Mouse (Mus musculus) megakaryocyte, embryonic 14.5 days (primary cell): ENCODE data around the gene Nell1.

ENCODE experiments used
- FLI1 ChIP-seq: IDR thresholded peaks from 2 replicates; pipeline ENCODE4 v1.6.1; 2012; ENCODE audit warnings: low read length, inconsistent platforms, mixed read lengths
- GATA1 ChIP-seq: IDR thresholded peaks from 3 replicates; pipeline ENCODE4 v1.6.1; 2012; ENCODE audit warnings: mixed read lengths, low read length, inconsistent platforms, borderline replicate concordance

DNA sequence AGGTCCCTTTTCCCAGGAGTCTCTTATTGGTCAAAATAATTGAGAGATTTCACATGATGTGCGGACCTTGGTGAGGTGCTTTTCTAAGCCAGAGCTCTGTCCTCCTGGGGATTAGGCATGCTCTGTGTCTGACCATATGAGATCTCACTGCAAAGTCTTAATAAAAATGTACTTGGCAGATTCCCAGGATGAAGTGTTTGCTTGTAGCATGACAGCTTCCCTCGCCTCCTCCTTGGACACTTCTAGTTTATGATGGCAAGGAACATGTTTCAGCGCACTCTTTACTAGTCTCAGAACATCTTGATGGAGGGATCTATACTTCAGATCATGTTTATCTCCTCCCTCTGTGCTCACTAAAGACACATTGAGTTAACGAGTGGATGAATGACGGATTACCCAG, 143.7 kb downstream of the Nell1 start:
- TF ChIP-seq GATA1 (no peak), FLI1 (no peak)
